Mouse (Mus musculus): Measurements from ENCODE around the gene Clca4a. TPM values are rescaled to one million over a fixed set of nuclear protein-coding genes. Genes with fewer than 3 reads are reported as not detected.
A peak's percentile ranks its signal among the peaks of the same experiment; 100 is the strongest.
"Not testable (repeated sequence)": the region's sequence is repeated elsewhere in the genome, so short reads cannot be mapped to it uniquely, and the experiment has no call there.

Gene Clca4a
- not detected for total RNA-seq (2021)

- DNase-seq, result no peak
- intact Hi-C loops (cut with DNase I), result no loop called here
These were observed at the start of gene Clca4a for GRCm38 (mm10) chr3:144974945-144975344. Gene Clca4a, minus strand, starts transcription at chr3:144975045.

GRCm38 (mm10) chr3:145017807-145018206 is 43.0 kb upstream of the Clca4a start:
- DNase-seq, result no peak
- intact Hi-C loops (cut with DNase I), result no loop called here

- intact Hi-C loops (cut with DNase I), result no loop called here
- peak in 1 of 2 experiments; percentile 3 for DNase-seq
These were observed 29.6 kb upstream of the Clca4a start for GRCm38 (mm10) chr3:145004422-145004821.

- DNase-seq, result no peak
- intact Hi-C loops (cut with DNase I), result no loop called here
These were observed 26.1 kb upstream of the Clca4a start for GRCm38 (mm10) chr3:145000912-145001311.

- DNase-seq, result no peak
- intact Hi-C loops (cut with DNase I), result no loop called here
These were observed 18.2 kb upstream of the Clca4a start for GRCm38 (mm10) chr3:144993055-144993454.

- no peak for DNase-seq
- intact Hi-C loops (cut with DNase I), result no loop called here
These were observed 17.8 kb upstream of the Clca4a start for GRCm38 (mm10) chr3:144992618-144993017.

- intact Hi-C loops (cut with DNase I), result no loop called here
- DNase-seq, result no peak
These were observed 11.0 kb upstream of the Clca4a start for GRCm38 (mm10) chr3:144985890-144986289.

GRCm38 (mm10) chr3:144980551-144980950 is 5.7 kb upstream of the Clca4a start:
- no peak for DNase-seq
- intact Hi-C loops (cut with DNase I), result no loop called here

GRCm38 (mm10) chr3:144977631-144978030 is 2.8 kb upstream of the Clca4a start:
- intact Hi-C loops (cut with DNase I), result no loop called here

GRCm38 (mm10) chr3:144976091-144976490 is 1.2 kb upstream of the Clca4a start:
- peak; percentile 2 to 14 for DNase-seq
- intact Hi-C loops (cut with DNase I), result no loop called here

More at GRCm38 (mm10) chr3:144977631-144978030, 2.8 kb upstream of the Clca4a start:
- no peak for DNase-seq

GRCm38 (mm10) chr3:144971553-144972270 is 3.1 kb downstream of the Clca4a start:
- intact Hi-C loops (cut with DNase I), result no loop called here

GRCm38 (mm10) chr3:144969755-144970154 is 5.1 kb downstream of the Clca4a start:
- DNase-seq, result no peak
- intact Hi-C loops (cut with DNase I), result no loop called here

More at GRCm38 (mm10) chr3:144971553-144972270, 3.1 kb downstream of the Clca4a start:
- DNase-seq, result no peak

GRCm38 (mm10) chr3:144966074-144966473 is 8.8 kb downstream of the Clca4a start:
- no peak for DNase-seq
- intact Hi-C loops (cut with DNase I), result no loop called here

- no peak for DNase-seq
- intact Hi-C loops (cut with DNase I), result no loop called here
These were observed 24.0 kb downstream of the Clca4a start for GRCm38 (mm10) chr3:144950829-144951228.

GRCm38 (mm10) chr3:144947376-144947775 is 27.5 kb downstream of the Clca4a start:
- DNase-seq; intact Hi-C loops (cut with DNase I): not testable (repeated sequence)

- DNase-seq; intact Hi-C loops (cut with DNase I): not testable (repeated sequence)
These were observed 41.2 kb downstream of the Clca4a start for GRCm38 (mm10) chr3:144933625-144934024.

GRCm38 (mm10) chr3:144933011-144933491 is 41.8 kb downstream of the Clca4a start:
- intact Hi-C loops (cut with DNase I), result no loop called here
- peak in 1 of 2 experiments; percentile 2 for DNase-seq

- no peak for DNase-seq
- intact Hi-C loops (cut with DNase I), result no loop called here
These were observed 42.5 kb downstream of the Clca4a start, which contains the start of gene Clca4b for GRCm38 (mm10) chr3:144932335-144932734. Gene Clca4b, minus strand, starts transcription at chr3:144932529.

GRCm38 (mm10) chr3:144914014-144914413 is 60.8 kb downstream of the Clca4a start:
- no peak for DNase-seq
- intact Hi-C loops (cut with DNase I), result no loop called here

Measured in heart, postnatal 10 days (tissue).